Comparison of ENCODE assay signal across 16 mouse cellular contexts in the genomic region with DNA sequence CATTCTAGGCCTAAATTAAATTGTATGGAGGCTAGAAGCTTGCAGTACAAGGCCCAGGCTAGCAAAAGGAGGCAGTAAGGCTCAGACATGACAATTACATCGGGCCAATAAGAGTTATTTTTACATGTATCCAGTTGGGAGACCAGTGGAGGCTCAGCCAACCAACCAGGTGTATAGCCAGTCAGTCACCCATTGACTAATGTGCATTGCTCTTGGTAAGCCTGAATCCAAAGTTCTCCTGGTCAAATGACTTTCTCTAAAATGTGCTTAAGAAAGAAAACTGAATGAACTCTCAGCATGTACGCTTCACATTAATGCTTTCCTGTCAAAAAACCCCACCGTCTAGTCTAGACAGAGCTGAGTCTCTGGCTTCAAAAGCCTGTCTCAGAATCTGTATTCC.
"Had no signal": no experiment of that assay in that cellular context is flagged by ENCODE, and none has a peak within 500 bp of the region (broad histone marks: within the 10 kb centered on the region; RNA-seq: fewer than 3 reads in every experiment).

No protein-coding gene starts in this region.

- H3K9me3 ChIP-seq: lung, embryonic 15.5 days; megakaryocyte, embryonic 14.5 days; midbrain, embryonic 13.5 days; midbrain, embryonic 15.5 days; neural tube, embryonic 12.5 days; stomach, embryonic 15.5 days had no signal

- H3K4me1 ChIP-seq: lung, embryonic 15.5 days; megakaryocyte, embryonic 14.5 days; midbrain, embryonic 13.5 days; midbrain, embryonic 15.5 days; neural tube, embryonic 12.5 days; stomach, embryonic 15.5 days had no signal

- H3K4me3 ChIP-seq: lung, embryonic 15.5 days; megakaryocyte, embryonic 14.5 days; midbrain, embryonic 13.5 days; midbrain, embryonic 15.5 days; neural tube, embryonic 12.5 days; stomach, embryonic 15.5 days had no signal

- H3K4me2 ChIP-seq: lung, embryonic 15.5 days; midbrain, embryonic 11.5 days; midbrain, embryonic 13.5 days; midbrain, embryonic 15.5 days; neural tube, embryonic 12.5 days; stomach, embryonic 15.5 days had no signal

- H3K9ac ChIP-seq: lung, embryonic 15.5 days; midbrain, embryonic 13.5 days; midbrain, embryonic 15.5 days; neural tube, embryonic 12.5 days; stomach, embryonic 15.5 days had no signal

- H3K36me3 ChIP-seq: lung, embryonic 15.5 days; midbrain, embryonic 13.5 days; midbrain, embryonic 15.5 days; neural tube, embryonic 12.5 days; stomach, embryonic 15.5 days had no signal

- DNase-seq: lung, postnatal 14 days; lung, postnatal 36 days; right cerebral cortex, postnatal 14 days; thymus, adult 2 months; thymus, postnatal 25 days; thymus, postnatal 4 days had no signal

- H3K27ac ChIP-seq: lung, embryonic 15.5 days; macrophage; midbrain, embryonic 13.5 days; midbrain, embryonic 15.5 days; neural tube, embryonic 12.5 days; stomach, embryonic 15.5 days; stomach, postnatal 0 days had no signal

- ATAC-seq: lung, postnatal 0 days; midbrain, embryonic 13.5 days; midbrain, embryonic 15.5 days had no signal

- H3K27me3 ChIP-seq: lung, embryonic 15.5 days; megakaryocyte, embryonic 14.5 days; midbrain, embryonic 13.5 days; midbrain, embryonic 15.5 days; neural tube, embryonic 12.5 days; stomach, embryonic 15.5 days had no signal
